Mouse (Mus musculus) left cerebral cortex, adult 9 months (tissue): ENCODE data around the gene Kcnb1.

Source experiments
- DNase-seq, 2 experiments: peaks; one replicate each; pipeline ENCODE4 v3.0.0; 2022; ENCODE audit warnings: low spot score in 2 of 2

Gene Kcnb1

GRCm38 (mm10) chr2:167190076-167190399, at the start of gene Kcnb1:
TSS of gene Kcnb1 (minus strand) at chr2:167190155.
- peak in 1 of 2 experiments; percentile 79 for DNase-seq

GRCm38 (mm10) chr2:167239262-167239661, 49.3 kb upstream of the Kcnb1 start:
- no peak for DNase-seq

- DNase-seq: no peak
Observed at GRCm38 (mm10) chr2:167237224-167237623, 47.3 kb upstream of the Kcnb1 start.

GRCm38 (mm10) chr2:167236174-167236573, 46.2 kb upstream of the Kcnb1 start:
- no peak for DNase-seq

- no peak for DNase-seq
Observed at GRCm38 (mm10) chr2:167235338-167236018, 45.5 kb upstream of the Kcnb1 start.

- DNase-seq: no peak
Observed at GRCm38 (mm10) chr2:167233771-167234170, 43.8 kb upstream of the Kcnb1 start.

GRCm38 (mm10) chr2:167233009-167233335, 43.0 kb upstream of the Kcnb1 start:
- no peak for DNase-seq

GRCm38 (mm10) chr2:167232132-167233008, 42.4 kb upstream of the Kcnb1 start:
- DNase-seq: no peak

GRCm38 (mm10) chr2:167230554-167230953, 40.6 kb upstream of the Kcnb1 start:
- DNase-seq: no peak

GRCm38 (mm10) chr2:167224937-167225336, 35.0 kb upstream of the Kcnb1 start:
- DNase-seq: no peak

- DNase-seq: no peak
Observed at GRCm38 (mm10) chr2:167224194-167224593, 34.2 kb upstream of the Kcnb1 start.

GRCm38 (mm10) chr2:167222152-167222551, 32.2 kb upstream of the Kcnb1 start:
- DNase-seq: peak in 1 of 2 experiments; percentile 81

GRCm38 (mm10) chr2:167221159-167221845, 31.3 kb upstream of the Kcnb1 start:
- DNase-seq: no peak

GRCm38 (mm10) chr2:167220736-167221135, 30.8 kb upstream of the Kcnb1 start:
- DNase-seq: no peak

GRCm38 (mm10) chr2:167219154-167219775, 29.3 kb upstream of the Kcnb1 start:
- peak; percentile 66 to 93 for DNase-seq

- no peak for DNase-seq
Observed at GRCm38 (mm10) chr2:167213666-167214065, 23.7 kb upstream of the Kcnb1 start.

GRCm38 (mm10) chr2:167213076-167213475, 23.1 kb upstream of the Kcnb1 start:
- DNase-seq: no peak

- DNase-seq: no peak
Observed at GRCm38 (mm10) chr2:167212551-167212950, 22.6 kb upstream of the Kcnb1 start.

GRCm38 (mm10) chr2:167212089-167212488, 22.1 kb upstream of the Kcnb1 start:
- no peak for DNase-seq

- no peak for DNase-seq
Observed at GRCm38 (mm10) chr2:167209900-167210299, 19.9 kb upstream of the Kcnb1 start.

- no peak for DNase-seq
Observed at GRCm38 (mm10) chr2:167208984-167209383, 19.0 kb upstream of the Kcnb1 start.
